Mouse (Mus musculus): ENCODE data around the gene Hoxd9. TPM values are rescaled to one million over a fixed set of nuclear protein-coding genes. Genes with fewer than 3 reads are reported as not detected.
A peak's percentile ranks its signal among the peaks of the same experiment; 100 is the strongest.

The Hoxd9 gene
- total and polyA plus RNA-seq, 2 experiments from 2014 or later, result not detected

GRCm38 (mm10) chr2:74685059-74685603 lies 12.4 kb upstream of the Hoxd9 start:
- Histone ChIP-seq H3K9me3 (ENCODE audit: low read length) (no peaks in the 10 kb centered on the region), H3K4me3 (ENCODE audit: low read depth, low read length) (no peak overlapping the region), H3K9ac (no peak overlapping the region), H3K4me2 (ENCODE audit: low read depth) (no peak overlapping the region), H3K4me1 (ENCODE audit: insufficient read depth) (no peaks in the 10 kb centered on the region), H3K27ac (ENCODE audit: low read depth, low read length) (no peak overlapping the region), H3K27me3 (ENCODE audit: insufficient read depth, low read length) (peaks cover 93% of the 10 kb centered on the region), H3K36me3 (ENCODE audit: insufficient read depth) (no peaks in the 10 kb centered on the region)
- ATAC-seq (no peak), DNase-seq (no peak)
- WGBS, result 12% methylated on average over 4 of the region's 4 CpGs
- no peak for TF ChIP-seq CTCF (IDR thresholded peaks at IDR 0.05; ENCODE audit: low read depth)

DNA sequence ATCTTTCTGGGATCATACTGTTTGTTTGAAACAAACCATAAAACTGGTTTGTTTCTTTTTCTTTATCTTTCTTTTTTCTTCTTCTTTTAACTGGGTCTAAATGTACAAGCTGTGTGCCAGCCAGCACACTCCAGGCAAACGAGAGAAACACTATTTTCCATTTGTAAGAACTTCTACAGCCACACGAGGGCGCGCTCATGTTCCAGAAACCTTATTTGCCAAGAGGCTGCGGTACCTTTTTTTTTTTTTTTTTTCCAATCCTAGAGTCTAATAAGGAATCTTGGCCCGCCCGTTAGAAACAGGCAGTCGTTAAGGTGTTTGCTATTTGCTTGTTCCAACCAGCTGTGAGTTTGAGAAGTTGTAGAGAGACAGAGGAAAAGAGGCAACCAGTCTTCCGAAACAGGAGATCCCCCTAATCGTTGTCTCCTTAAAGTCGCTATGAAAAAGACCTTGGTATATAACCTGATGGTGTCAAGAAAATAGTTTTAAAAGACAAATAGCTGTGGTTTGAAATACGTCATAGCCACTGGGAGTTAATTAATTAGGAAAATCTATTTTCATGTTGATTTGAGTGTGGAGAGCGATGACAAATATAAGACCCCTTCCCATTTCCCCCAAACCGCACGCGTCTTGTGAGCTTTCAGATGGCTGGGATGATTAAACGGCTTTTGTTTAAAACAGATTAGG lies 11.1 kb upstream of the Hoxd9 start:
- Histone ChIP-seq H3K36me3 (ENCODE audit: insufficient read depth) (no peaks in the 10 kb centered on the region), H3K27ac (ENCODE audit: low read depth, low read length) (no peak overlapping the region), H3K4me3 (ENCODE audit: low read depth, low read length) (no peak overlapping the region), H3K27me3 (ENCODE audit: insufficient read depth, low read length) (peaks cover 90% of the 10 kb centered on the region), H3K4me1 (ENCODE audit: insufficient read depth) (no peaks in the 10 kb centered on the region), H3K9me3 (ENCODE audit: low read length) (0 out of 2 replicates have a peak, but pooled peaks cover 2% of the 10 kb centered on the region), H3K9ac (no peak overlapping the region), H3K4me2 (ENCODE audit: low read depth) (no peak overlapping the region)
- peak; percentile 64 for TF ChIP-seq CTCF (IDR thresholded peaks at IDR 0.05; ENCODE audit: low read depth)
- DNase-seq (peak; percentile 80), ATAC-seq (no peak)
- WGBS, result 5% methylated on average over 17 of the region's 17 CpGs

GRCm38 (mm10) chr2:74686988-74687697 lies 10.4 kb upstream of the Hoxd9 start:
- no peak overlapping the region for H3K9ac ChIP-seq
- peaks cover 90% of the 10 kb centered on the region for H3K27me3 ChIP-seq (ENCODE audit: insufficient read depth, low read length)
- 0 out of 2 replicates have a peak, but pooled peaks cover 4% of the 10 kb centered on the region for H3K9me3 ChIP-seq (ENCODE audit: low read length)
- no peak overlapping the region for H3K27ac ChIP-seq (ENCODE audit: low read depth, low read length)
- no peak overlapping the region for H3K4me3 ChIP-seq (ENCODE audit: low read depth, low read length)
- H3K4me2 ChIP-seq (ENCODE audit: low read depth), result no peak overlapping the region
- TF ChIP-seq CTCF (IDR thresholded peaks at IDR 0.05; ENCODE audit: low read depth), result no peak
- WGBS, result 2% methylated on average over 27 of the region's 27 CpGs
- DNase-seq, result no peak
- ATAC-seq, result no peak
- H3K36me3 ChIP-seq (ENCODE audit: insufficient read depth), result no peaks in the 10 kb centered on the region
- no peaks in the 10 kb centered on the region for H3K4me1 ChIP-seq (ENCODE audit: insufficient read depth)

- no peak for TF ChIP-seq CTCF (IDR thresholded peaks at IDR 0.05; ENCODE audit: low read depth)
- WGBS, result under 1% methylated on average over 31 of the region's 31 CpGs
- 0 out of 2 replicates have a peak, but pooled peaks cover 4% of the 10 kb centered on the region for H3K9me3 ChIP-seq (ENCODE audit: low read length)
- no peak for DNase-seq
- H3K36me3 ChIP-seq (ENCODE audit: insufficient read depth), result no peaks in the 10 kb centered on the region
- no peak overlapping the region for H3K4me3 ChIP-seq (ENCODE audit: low read depth, low read length)
- peaks cover 94% of the 10 kb centered on the region for H3K27me3 ChIP-seq (ENCODE audit: insufficient read depth, low read length)
- no peak overlapping the region for H3K4me2 ChIP-seq (ENCODE audit: low read depth)
- no peak for ATAC-seq
- H3K4me1 ChIP-seq (ENCODE audit: insufficient read depth), result no peaks in the 10 kb centered on the region
- H3K9ac ChIP-seq, result no peak overlapping the region
- H3K27ac ChIP-seq (ENCODE audit: low read depth, low read length), result no peak overlapping the region
Measured at GRCm38 (mm10) chr2:74687698-74688555, 9.6 kb upstream of the Hoxd9 start.

GRCm38 (mm10) chr2:74688795-74689573 lies 8.5 kb upstream of the Hoxd9 start:
- H3K4me1 ChIP-seq (ENCODE audit: insufficient read depth), result no peaks in the 10 kb centered on the region
- no peak overlapping the region for H3K4me2 ChIP-seq (ENCODE audit: low read depth)
- TF ChIP-seq CTCF (IDR thresholded peaks at IDR 0.05; ENCODE audit: low read depth), result no peak
- no peak overlapping the region for H3K9ac ChIP-seq
- H3K36me3 ChIP-seq (ENCODE audit: insufficient read depth), result no peaks in the 10 kb centered on the region
- no peak overlapping the region for H3K27ac ChIP-seq (ENCODE audit: low read depth, low read length)
- peaks cover 94% of the 10 kb centered on the region for H3K27me3 ChIP-seq (ENCODE audit: insufficient read depth, low read length)
- H3K4me3 ChIP-seq (ENCODE audit: low read depth, low read length), result no peak overlapping the region
- ATAC-seq, result no peak
- no peak for DNase-seq
- WGBS, result 2% methylated on average over 12 of the region's 12 CpGs
- H3K9me3 ChIP-seq (ENCODE audit: low read length), result 0 out of 2 replicates have a peak, but pooled peaks cover 4% of the 10 kb centered on the region

All from forebrain, postnatal 0 days (tissue).